Mouse (Mus musculus): ENCODE results near the gene Ltbp1. TPM values are rescaled to one million over a fixed set of nuclear protein-coding genes. Genes with fewer than 3 reads are reported as not detected.

Ltbp1 gene
- polyA plus RNA-seq, 1 experiment from 2014 or later: 29.8 TPM

DNA sequence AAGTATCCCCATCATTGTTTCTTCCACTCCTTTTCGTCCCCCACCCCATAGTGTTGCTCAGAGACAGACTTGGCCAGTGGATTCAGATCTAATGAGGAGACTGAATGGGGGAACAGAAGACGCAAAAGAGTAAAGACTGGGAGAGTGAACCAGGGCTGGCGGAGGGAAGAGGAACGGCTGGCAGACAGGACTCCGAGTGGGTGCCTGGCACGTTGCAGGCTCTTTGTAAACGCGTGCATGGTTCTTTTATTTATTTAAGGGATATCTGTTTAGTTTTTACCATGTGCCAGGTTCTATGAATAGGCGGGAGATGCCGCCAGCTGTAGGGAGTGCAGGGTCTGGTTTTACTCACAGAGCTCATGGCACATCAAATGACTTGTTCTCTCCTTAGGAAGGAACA lies 8.5 kb downstream of the Ltbp1 start:
- Histone ChIP-seq H3K4me1 (replicated peaks; ENCODE audit: control insufficient read depth, insufficient read depth, low read length) (peaks cover 24% of the 10 kb centered on the region), H3K9ac (ENCODE audit: low read length) (no peak overlapping the region), H3K9me3 (ENCODE audit: control insufficient read depth, low read length) (no peaks in the 10 kb centered on the region), H3K27ac (ENCODE audit: low read depth) (peak overlapping the region; percentile 59; the same call in 1 of the 2 replicates), H3K4me2 (ENCODE audit: low read length) (peak overlapping the region; percentile 0; the same call in 1 of the 2 replicates), H3K4me3 (ENCODE audit: low read depth, low read length) (no peak overlapping the region), H3K27me3 (replicated peaks; ENCODE audit: control insufficient read depth, insufficient read depth, low read length) (no peaks in the 10 kb centered on the region), H3K36me3 (ENCODE audit: control insufficient read depth, insufficient read depth, low read length) (no peaks in the 10 kb centered on the region)
- DNase-seq (ENCODE audit: low spot score): peak; percentile 60
- no peak; the same call in 1 of the 2 replicates for ATAC-seq (replicated peaks; ENCODE audit: low FRiP score, low TSS enrichment, low read depth)
- WGBS: 19% methylated on average over 10 of the region's 10 CpGs

GRCm38 (mm10) chr17:75014601-75015356 lies 9.4 kb downstream of the Ltbp1 start:
- H3K4me2 ChIP-seq (ENCODE audit: low read length): no peak overlapping the region
- peaks cover 25% of the 10 kb centered on the region for H3K4me1 ChIP-seq (replicated peaks; ENCODE audit: control insufficient read depth, insufficient read depth, low read length)
- no peaks in the 10 kb centered on the region for H3K9me3 ChIP-seq (ENCODE audit: control insufficient read depth, low read length)
- no peak overlapping the region for H3K9ac ChIP-seq (ENCODE audit: low read length)
- WGBS: 25% methylated on average over 24 of the region's 24 CpGs
- no peaks in the 10 kb centered on the region for H3K36me3 ChIP-seq (ENCODE audit: control insufficient read depth, insufficient read depth, low read length)
- no peaks in the 10 kb centered on the region for H3K27me3 ChIP-seq (replicated peaks; ENCODE audit: control insufficient read depth, insufficient read depth, low read length)
- ATAC-seq (replicated peaks; ENCODE audit: low FRiP score, low TSS enrichment, low read depth) (peak; percentile 36), DNase-seq (ENCODE audit: low spot score) (peak; percentile 54)
- H3K4me3 ChIP-seq (ENCODE audit: low read depth, low read length): no peak overlapping the region
- H3K27ac ChIP-seq (ENCODE audit: low read depth): 0 out of 2 replicates have a peak overlapping the region, but pooled peaks have one; percentile 22

GRCm38 (mm10) chr17:75015546-75015945 lies 10.2 kb downstream of the Ltbp1 start:
- WGBS: 59% methylated on average over 6 of the region's 6 CpGs
- no peak overlapping the region for H3K4me3 ChIP-seq (ENCODE audit: low read depth, low read length)
- DNase-seq (ENCODE audit: low spot score) (no peak), ATAC-seq (replicated peaks; ENCODE audit: low FRiP score, low TSS enrichment, low read depth) (no peak)
- H3K9me3 ChIP-seq (ENCODE audit: control insufficient read depth, low read length): no peaks in the 10 kb centered on the region
- peaks cover 29% of the 10 kb centered on the region for H3K4me1 ChIP-seq (replicated peaks; ENCODE audit: control insufficient read depth, insufficient read depth, low read length)
- H3K27me3 ChIP-seq (replicated peaks; ENCODE audit: control insufficient read depth, insufficient read depth, low read length): no peaks in the 10 kb centered on the region
- H3K27ac ChIP-seq (ENCODE audit: low read depth): no peak overlapping the region
- no peak overlapping the region for H3K4me2 ChIP-seq (ENCODE audit: low read length)
- H3K9ac ChIP-seq (ENCODE audit: low read length): no peak overlapping the region
- H3K36me3 ChIP-seq (ENCODE audit: control insufficient read depth, insufficient read depth, low read length): no peaks in the 10 kb centered on the region

DNA sequence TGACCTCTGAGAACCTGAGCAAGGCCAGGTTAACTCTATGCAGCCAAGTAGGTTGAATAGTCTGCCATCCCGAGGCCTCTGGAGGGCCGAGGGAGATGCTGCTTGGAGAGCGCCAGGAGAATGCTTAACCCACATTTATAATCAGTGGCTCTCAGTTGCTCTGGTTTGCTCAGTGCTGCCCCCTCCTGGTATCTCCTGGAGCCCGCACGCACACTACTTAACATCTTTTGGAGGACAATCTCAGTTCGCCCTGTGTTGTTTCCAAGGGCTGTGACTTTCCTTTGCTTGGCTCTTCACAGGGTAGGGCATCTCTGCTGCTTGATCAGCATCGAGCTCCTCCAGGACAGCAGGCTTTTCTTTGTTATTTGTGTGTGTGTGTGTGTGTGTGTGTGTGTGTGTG lies 12.1 kb downstream of the Ltbp1 start:
- Histone ChIP-seq H3K27ac (ENCODE audit: low read depth) (no peak overlapping the region), H3K4me3 (ENCODE audit: low read depth, low read length) (no peak overlapping the region), H3K27me3 (replicated peaks; ENCODE audit: control insufficient read depth, insufficient read depth, low read length) (no peaks in the 10 kb centered on the region), H3K9me3 (ENCODE audit: control insufficient read depth, low read length) (no peaks in the 10 kb centered on the region), H3K9ac (ENCODE audit: low read length) (no peak overlapping the region), H3K4me1 (replicated peaks; ENCODE audit: control insufficient read depth, insufficient read depth, low read length) (peaks cover 29% of the 10 kb centered on the region), H3K36me3 (ENCODE audit: control insufficient read depth, insufficient read depth, low read length) (no peaks in the 10 kb centered on the region), H3K4me2 (ENCODE audit: low read length) (no peak overlapping the region)
- no peak for ATAC-seq (replicated peaks; ENCODE audit: low FRiP score, low TSS enrichment, low read depth)
- 83% methylated on average over 7 of the region's 7 CpGs for WGBS
- DNase-seq (ENCODE audit: low spot score): peak; percentile 62

DNA sequence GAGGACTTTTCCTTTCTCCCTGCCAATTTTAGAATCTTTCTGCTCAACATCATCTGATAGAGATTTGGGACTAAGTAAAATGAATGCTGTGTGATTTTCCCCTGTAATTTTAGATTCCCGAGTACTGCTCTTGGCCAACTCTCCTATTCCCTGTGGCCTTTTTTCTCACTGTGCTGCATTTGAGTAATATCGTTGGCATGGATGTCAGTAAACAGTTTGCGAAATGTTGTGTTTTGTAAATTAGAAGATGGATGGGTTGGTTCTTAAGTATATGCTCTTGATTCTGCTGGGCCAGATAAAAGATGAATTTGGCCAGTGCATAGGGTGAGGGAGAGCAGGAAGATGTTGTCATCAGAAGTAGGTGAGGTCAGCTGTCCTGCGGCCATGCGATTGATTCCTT lies 12.8 kb downstream of the Ltbp1 start:
- H3K27ac ChIP-seq (ENCODE audit: low read depth): no peak overlapping the region
- 84% methylated on average over 5 of the region's 5 CpGs for WGBS

GRCm38 (mm10) chr17:75020026-75020425 lies 14.7 kb downstream of the Ltbp1 start:
- Histone ChIP-seq H3K36me3 (ENCODE audit: control insufficient read depth, insufficient read depth, low read length) (no peaks in the 10 kb centered on the region), H3K4me3 (ENCODE audit: low read depth, low read length) (no peak overlapping the region), H3K9me3 (ENCODE audit: control insufficient read depth, low read length) (no peaks in the 10 kb centered on the region), H3K4me1 (replicated peaks; ENCODE audit: control insufficient read depth, insufficient read depth, low read length) (peaks cover 8% of the 10 kb centered on the region), H3K27me3 (replicated peaks; ENCODE audit: control insufficient read depth, insufficient read depth, low read length) (no peaks in the 10 kb centered on the region), H3K27ac (ENCODE audit: low read depth) (no peak overlapping the region), H3K9ac (ENCODE audit: low read length) (no peak overlapping the region), H3K4me2 (ENCODE audit: low read length) (no peak overlapping the region)
- 37% methylated on average over 7 of the region's 7 CpGs for whole genome bisulfite sequencing
- ATAC-seq (replicated peaks; ENCODE audit: low FRiP score, low TSS enrichment, low read depth): no peak
- DNase-seq (ENCODE audit: low spot score): no peak

More for the DNA sequence above, 12.8 kb downstream of the Ltbp1 start:
- no peaks in the 10 kb centered on the region for H3K27me3 ChIP-seq (replicated peaks; ENCODE audit: control insufficient read depth, insufficient read depth, low read length)
- no peaks in the 10 kb centered on the region for H3K36me3 ChIP-seq (ENCODE audit: control insufficient read depth, insufficient read depth, low read length)
- H3K4me1 ChIP-seq (replicated peaks; ENCODE audit: control insufficient read depth, insufficient read depth, low read length): peaks cover 27% of the 10 kb centered on the region
- no peak overlapping the region for H3K4me2 ChIP-seq (ENCODE audit: low read length)
- no peak for ATAC-seq (replicated peaks; ENCODE audit: low FRiP score, low TSS enrichment, low read depth)
- H3K4me3 ChIP-seq (ENCODE audit: low read depth, low read length): no peak overlapping the region
- H3K9ac ChIP-seq (ENCODE audit: low read length): no peak overlapping the region
- DNase-seq (ENCODE audit: low spot score): no peak
- no peaks in the 10 kb centered on the region for H3K9me3 ChIP-seq (ENCODE audit: control insufficient read depth, low read length)

DNA sequence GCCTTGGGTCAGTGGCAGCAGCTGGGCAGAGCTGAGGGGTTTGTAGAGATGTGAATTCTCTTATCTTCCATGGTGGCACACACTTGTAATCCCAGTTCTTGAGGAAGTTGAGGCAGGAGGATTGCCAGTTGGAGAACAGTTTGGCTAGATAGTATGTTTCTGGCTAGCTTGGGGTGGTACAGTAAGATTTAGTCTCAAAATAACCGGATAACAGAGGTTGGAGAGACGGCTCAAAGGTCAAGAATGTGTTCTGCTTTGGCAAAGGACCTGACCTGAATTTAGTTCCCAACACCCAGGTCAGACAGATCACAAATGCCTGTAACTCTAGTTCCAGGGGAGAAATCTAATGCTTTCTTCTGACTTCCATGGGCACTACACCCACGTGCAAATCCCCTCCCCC lies 15.3 kb downstream of the Ltbp1 start:
- ATAC-seq (replicated peaks; ENCODE audit: low FRiP score, low TSS enrichment, low read depth) (no peak), DNase-seq (ENCODE audit: low spot score) (no peak)
- Histone ChIP-seq H3K9ac (ENCODE audit: low read length) (no peak overlapping the region), H3K27ac (ENCODE audit: low read depth) (no peak overlapping the region), H3K9me3 (ENCODE audit: control insufficient read depth, low read length) (no peaks in the 10 kb centered on the region), H3K36me3 (ENCODE audit: control insufficient read depth, insufficient read depth, low read length) (no peaks in the 10 kb centered on the region), H3K27me3 (replicated peaks; ENCODE audit: control insufficient read depth, insufficient read depth, low read length) (no peaks in the 10 kb centered on the region), H3K4me2 (ENCODE audit: low read length) (no peak overlapping the region), H3K4me1 (replicated peaks; ENCODE audit: control insufficient read depth, insufficient read depth, low read length) (peaks cover 5% of the 10 kb centered on the region; the same call in 1 of the 2 replicates), H3K4me3 (ENCODE audit: low read depth, low read length) (no peak overlapping the region)
- WGBS: 64% methylated on average over 3 of the region's 3 CpGs

DNA sequence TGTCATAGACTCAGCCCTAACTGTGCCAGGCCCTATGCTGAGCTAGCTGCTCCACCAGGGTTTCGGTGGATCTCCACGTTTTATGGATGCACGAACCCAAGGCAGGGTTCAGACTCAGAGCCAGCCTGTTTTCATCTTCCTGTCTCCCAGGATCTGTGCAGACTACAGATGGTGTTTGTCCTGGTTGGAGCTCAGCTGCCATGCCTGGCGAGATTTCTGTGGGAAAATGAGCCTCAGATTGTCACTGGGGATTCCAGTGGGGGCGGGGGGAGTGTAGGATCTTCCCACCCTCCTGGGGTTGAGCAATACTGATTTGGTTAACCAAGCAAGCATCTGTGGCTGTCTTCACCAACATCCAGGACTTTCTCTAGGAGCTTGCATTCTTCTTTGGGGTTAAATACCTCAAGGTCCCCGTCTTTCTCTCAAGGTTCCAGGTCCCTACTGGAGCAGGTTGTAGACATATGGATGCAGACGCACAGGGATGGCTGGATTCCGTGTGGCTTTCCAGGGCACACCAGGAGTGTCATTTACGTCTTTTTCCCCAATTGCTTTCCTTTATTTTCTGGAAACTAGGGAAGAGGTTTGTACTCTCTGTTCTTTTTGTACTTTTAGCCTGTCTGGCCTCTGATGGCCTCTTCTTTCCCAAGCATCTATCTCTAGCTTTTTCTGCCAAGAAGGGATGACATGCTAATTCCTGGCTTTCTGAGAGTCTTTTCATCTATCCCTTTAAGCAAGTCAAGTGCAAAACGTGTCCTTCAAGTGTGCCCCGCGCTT lies 22.2 kb downstream of the Ltbp1 start:
- Histone ChIP-seq H3K36me3 (ENCODE audit: control insufficient read depth, insufficient read depth, low read length) (no peaks in the 10 kb centered on the region), H3K4me1 (replicated peaks; ENCODE audit: control insufficient read depth, insufficient read depth, low read length) (no peaks in the 10 kb centered on the region; the same call in 1 of the 2 replicates), H3K9me3 (ENCODE audit: control insufficient read depth, low read length) (no peaks in the 10 kb centered on the region), H3K9ac (ENCODE audit: low read length) (no peak overlapping the region), H3K27ac (ENCODE audit: low read depth) (no peak overlapping the region), H3K4me3 (ENCODE audit: low read depth, low read length) (no peak overlapping the region), H3K27me3 (replicated peaks; ENCODE audit: control insufficient read depth, insufficient read depth, low read length) (no peaks in the 10 kb centered on the region), H3K4me2 (ENCODE audit: low read length) (no peak overlapping the region)
- ATAC-seq (replicated peaks; ENCODE audit: low FRiP score, low TSS enrichment, low read depth): no peak
- DNase-seq (ENCODE audit: low spot score): no peak
- 77% methylated on average over 12 of the region's 12 CpGs for WGBS

Data from intestine, embryonic 14.5 days (tissue).